Comparison of ENCODE assay signal across 8 mouse cellular contexts in the genomic region with DNA sequence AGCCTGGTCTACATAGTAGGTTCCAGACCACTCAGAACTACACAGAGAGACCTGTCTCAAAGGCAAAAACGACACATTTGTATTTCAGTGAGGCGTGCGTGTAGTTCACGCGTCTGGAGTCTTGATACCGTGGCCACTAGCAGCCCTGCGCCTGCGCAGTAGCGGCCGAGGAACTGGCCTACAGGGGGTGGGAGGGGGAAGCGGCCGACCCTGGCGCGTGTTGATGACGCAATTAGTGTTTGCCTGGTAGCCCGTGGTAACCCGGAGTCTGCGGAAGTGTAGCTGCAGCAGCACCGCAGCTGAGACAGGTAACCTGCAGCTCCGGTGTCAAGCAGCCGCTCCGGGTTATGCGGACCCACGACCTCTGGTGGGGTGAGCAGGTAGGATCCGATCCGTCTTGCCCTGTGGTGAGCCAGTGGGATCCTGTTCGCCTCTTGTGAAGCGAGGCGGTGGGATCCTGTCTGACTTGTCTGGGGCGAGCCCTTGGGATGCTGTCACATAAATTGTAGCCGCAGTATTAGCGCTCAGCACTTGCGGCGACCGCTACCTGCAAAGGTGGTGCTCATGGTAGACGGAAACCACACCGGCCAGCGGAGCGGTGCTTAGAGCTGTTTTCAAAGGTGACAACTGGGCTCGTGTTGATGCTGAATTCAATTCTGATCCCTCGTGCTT. TPM values are rescaled to one million over a fixed set of nuclear protein-coding genes. Genes with fewer than 3 reads are reported as not detected.
A peak's percentile ranks its signal among the peaks of the same experiment; 100 is the strongest.
DNase-seq lines count a peak whose midpoint lies in the region; ATAC-seq lines count a peak whose summit lies in the region.

Gene 2010111I01Rik (plus strand): TSS at position 254 of the 672 bp plus-strand sequence.

- ATAC-seq in hindbrain, embryonic 11.5 days (ENCODE audit: low FRiP score) = peak; percentile 97

- peak within 1 kb of the TSS; percentile 69 for H3K9ac ChIP-seq in hindbrain, embryonic 11.5 days (ENCODE audit: low read depth, low read length)

- no peaks in the 10 kb centered on the region for H3K4me1 ChIP-seq in hindbrain, embryonic 11.5 days (replicated peaks; ENCODE audit: control insufficient read depth, insufficient read depth, low read length)

- no peaks in the 10 kb centered on the region for H3K36me3 ChIP-seq in hindbrain, embryonic 11.5 days (ENCODE audit: control insufficient read depth, insufficient read depth, low read length)

- peak within 1 kb of the TSS; percentile 74 for H3K4me3 ChIP-seq in hindbrain, embryonic 11.5 days (ENCODE audit: low read depth, low read length)

- no peaks in the 10 kb centered on the region for H3K27me3 ChIP-seq in hindbrain, embryonic 11.5 days (ENCODE audit: control insufficient read depth, insufficient read depth, low read length)

- DNase-seq in Muller cell, postnatal 12 days (ENCODE audit: inconsistent ontology term) = peak; percentile 94
- peak; percentile 95 for DNase-seq in cerebellum, adult 9-11 months
- peak; percentile 94 to 98 for DNase-seq in frontal cortex, adult 2 months (ENCODE audit: extremely low spot score in 1 of 2, low spot score in 1 of 2)
- DNase-seq in hindbrain, embryonic 11.5 days (ENCODE audit: low spot score) = peak; percentile 99
- DNase-seq in layer of hippocampus, postnatal 10 days (ENCODE audit: low spot score in 2 of 2) = peak; percentile 98
- DNase-seq in lung, postnatal 10 days = peak; percentile 99
- peak; percentile 95 for DNase-seq in ovary, postnatal 36 days (ENCODE audit: low spot score)
- peak; percentile 98 for DNase-seq in thymus, postnatal 25 days

- H3K27ac ChIP-seq in hindbrain, embryonic 11.5 days (ENCODE audit: low read depth, low read length) = no peak within 1 kb of the TSS

- under 1% methylated on average over 41 of the region's 41 CpGs for WGBS in hindbrain, embryonic 11.5 days

- no peaks in the 10 kb centered on the region for H3K9me3 ChIP-seq in hindbrain, embryonic 11.5 days (ENCODE audit: control insufficient read depth, low read length)

- H3K4me2 ChIP-seq in hindbrain, embryonic 11.5 days (replicated peaks; ENCODE audit: low read depth, low read length) = peak within 1 kb of the TSS; percentile 76

RNA-seq across cellular contexts. Expression of gene 2010111I01Rik, which starts in this region (rescaled TPM):
- polyA plus RNA-seq in frontal cortex, adult 2 months (2012; rRNA removed) = 92.7 and 95.5 TPM in 2 replicates
- 41.9 and 46.2 TPM in 2 replicates for polyA plus RNA-seq in hindbrain, embryonic 11.5 days (2014; fragmentation: Nextera tagmentation; extraction: Ambion mirVana)
- total RNA-seq in layer of hippocampus, postnatal 10 days (2021) = 10 to 100 TPM; 66.2 to 78.6 TPM
